Mouse (Mus musculus): ENCODE results near the gene Cog3. TPM values are rescaled to one million over a fixed set of nuclear protein-coding genes. Genes with fewer than 3 reads are reported as not detected.

The Cog3 gene
- polyA plus RNA-seq, 1 experiment from 2014 or later: 22.5 TPM

GRCm38 (mm10) chr14:75712687-75713086 lies 41.6 kb downstream of the Cog3 start:
- Histone ChIP-seq H3K27ac (no peak overlapping the region), H3K9me3 (replicated peaks) (no peaks in the 10 kb centered on the region), H3K4me3 (no peak overlapping the region), H3K36me3 (peaks cover 90% of the 10 kb centered on the region), H3K4me1 (no peaks in the 10 kb centered on the region), H3K27me3 (ENCODE audit: low read depth, poor library complexity, severe bottlenecking) (no peaks in the 10 kb centered on the region)
- 92% methylated on average over 5 of the region's 5 CpGs for WGBS
- DNase-seq (ENCODE audit: low spot score): no peak

DNA sequence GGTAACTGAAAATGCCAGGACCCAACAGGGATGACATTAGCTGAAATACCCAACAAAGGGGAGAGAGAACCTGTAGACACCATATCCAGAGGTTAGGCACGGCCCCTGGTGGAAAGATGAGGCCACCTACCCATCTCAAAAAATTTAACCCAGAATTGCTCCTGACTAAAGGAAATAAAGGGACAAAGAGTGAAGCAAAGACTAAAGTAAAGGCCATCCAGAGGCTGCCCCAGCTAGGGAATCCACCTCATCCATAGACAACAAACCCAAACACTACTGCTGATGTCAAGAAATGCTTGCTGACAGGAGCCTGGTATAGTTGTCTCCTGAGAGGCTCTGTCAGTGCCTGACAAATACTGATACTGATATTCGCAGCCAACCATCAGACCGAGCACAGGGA lies 42.6 kb downstream of the Cog3 start:
- H3K27ac ChIP-seq: no peak overlapping the region
- no peak overlapping the region for H3K4me3 ChIP-seq
- no peaks in the 10 kb centered on the region for H3K9me3 ChIP-seq (replicated peaks)
- peaks cover 88% of the 10 kb centered on the region for H3K36me3 ChIP-seq
- no peaks in the 10 kb centered on the region for H3K27me3 ChIP-seq (ENCODE audit: low read depth, poor library complexity, severe bottlenecking)
- WGBS: 98% methylated on average over 3 of the region's 3 CpGs
- no peak for DNase-seq (ENCODE audit: low spot score)
- no peaks in the 10 kb centered on the region for H3K4me1 ChIP-seq

DNA sequence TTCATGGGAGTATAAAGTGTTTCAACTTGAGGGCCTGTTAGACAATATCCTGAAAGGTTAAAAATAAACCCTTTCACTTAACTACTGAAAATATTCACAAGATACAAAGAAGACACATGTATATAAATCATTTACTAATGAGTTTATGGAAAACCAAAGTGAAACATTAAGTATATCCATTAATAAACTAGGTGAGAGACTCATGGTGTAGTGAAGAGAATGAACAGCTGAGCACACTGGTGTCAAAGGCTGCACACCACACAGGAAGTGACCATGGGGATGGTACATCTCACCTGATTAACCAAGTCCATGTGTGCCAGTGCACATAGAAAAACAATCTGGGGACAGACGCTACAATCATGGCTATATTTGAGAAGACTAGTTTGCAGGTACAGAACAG lies 45.3 kb downstream of the Cog3 start:
- 84% methylated on average over 1 of the region's 1 CpGs for WGBS
- H3K9me3 ChIP-seq (replicated peaks): no peaks in the 10 kb centered on the region
- H3K27me3 ChIP-seq (ENCODE audit: low read depth, poor library complexity, severe bottlenecking): no peaks in the 10 kb centered on the region
- peaks cover 90% of the 10 kb centered on the region for H3K36me3 ChIP-seq
- no peak overlapping the region for H3K4me3 ChIP-seq
- DNase-seq (ENCODE audit: low spot score): no peak
- H3K4me1 ChIP-seq: no peaks in the 10 kb centered on the region
- H3K27ac ChIP-seq: no peak overlapping the region

DNA sequence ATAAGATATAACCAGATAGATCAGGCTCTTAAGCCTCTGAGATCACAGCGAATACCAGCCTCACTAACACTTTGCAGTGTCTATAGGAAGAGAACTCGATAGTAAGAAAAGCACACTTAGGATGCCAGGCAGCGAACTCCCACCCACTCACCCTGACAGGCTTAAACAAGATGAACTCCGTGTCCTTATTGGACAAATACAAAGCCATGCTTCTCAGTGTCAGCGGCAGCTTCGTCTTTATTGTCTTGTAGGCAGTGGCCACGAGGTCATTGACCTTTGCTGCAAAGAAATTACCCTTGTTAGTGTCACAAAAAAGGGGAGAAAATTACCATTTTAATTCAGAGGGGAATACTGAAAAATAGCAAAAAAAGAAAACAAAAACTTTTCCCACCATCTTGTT lies 46.5 kb downstream of the Cog3 start:
- no peaks in the 10 kb centered on the region for H3K4me1 ChIP-seq
- 80% methylated on average over 7 of the region's 7 CpGs for WGBS
- H3K36me3 ChIP-seq: peaks cover 92% of the 10 kb centered on the region

GRCm38 (mm10) chr14:75706647-75707046 lies 47.7 kb downstream of the Cog3 start:
- H3K9me3 ChIP-seq (replicated peaks): no peaks in the 10 kb centered on the region
- H3K27me3 ChIP-seq (ENCODE audit: low read depth, poor library complexity, severe bottlenecking): no peaks in the 10 kb centered on the region
- DNase-seq (ENCODE audit: low spot score): no peak
- no peak overlapping the region for H3K4me3 ChIP-seq
- WGBS: 97% methylated on average over 4 of the region's 4 CpGs
- H3K27ac ChIP-seq: no peak overlapping the region
- peaks cover 89% of the 10 kb centered on the region for H3K36me3 ChIP-seq
- no peaks in the 10 kb centered on the region for H3K4me1 ChIP-seq

More for the DNA sequence above, 46.5 kb downstream of the Cog3 start:
- H3K27me3 ChIP-seq (ENCODE audit: low read depth, poor library complexity, severe bottlenecking): no peaks in the 10 kb centered on the region
- H3K9me3 ChIP-seq (replicated peaks): no peaks in the 10 kb centered on the region
- DNase-seq (ENCODE audit: low spot score): no peak
- no peak overlapping the region for H3K4me3 ChIP-seq
- H3K27ac ChIP-seq: no peak overlapping the region

GRCm38 (mm10) chr14:75697928-75698327 lies 56.4 kb downstream of the Cog3 start:
- WGBS: 72% methylated on average over 1 of the region's 1 CpGs
- Histone ChIP-seq H3K27me3 (ENCODE audit: low read depth, poor library complexity, severe bottlenecking) (no peaks in the 10 kb centered on the region), H3K4me1 (no peaks in the 10 kb centered on the region), H3K4me3 (no peak overlapping the region), H3K9me3 (replicated peaks) (no peaks in the 10 kb centered on the region), H3K27ac (no peak overlapping the region), H3K36me3 (peaks cover 16% of the 10 kb centered on the region)
- no peak for DNase-seq (ENCODE audit: low spot score)

DNA sequence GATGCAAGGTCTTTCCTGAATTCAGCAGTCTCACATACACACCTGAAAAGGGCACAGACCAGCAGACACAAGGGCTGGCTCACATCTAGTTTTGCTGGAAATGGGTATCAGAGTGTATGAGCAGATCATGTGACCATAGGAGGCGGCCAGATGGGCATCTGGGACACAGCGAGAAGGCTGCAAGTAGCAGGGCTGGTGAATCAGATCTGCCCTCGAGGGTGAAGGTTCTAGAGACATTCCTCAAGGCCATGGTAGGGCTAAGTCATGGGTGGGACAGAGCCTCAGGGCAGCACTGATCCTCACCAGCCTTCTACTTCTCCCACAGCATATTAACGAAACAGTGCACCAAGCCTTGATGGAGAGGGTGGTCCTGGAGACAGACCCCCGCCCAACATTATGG lies 58.2 kb downstream of the Cog3 start:
- Histone ChIP-seq H3K4me3 (no peak overlapping the region), H3K27ac (no peak overlapping the region), H3K9me3 (replicated peaks) (no peaks in the 10 kb centered on the region), H3K27me3 (ENCODE audit: low read depth, poor library complexity, severe bottlenecking) (no peaks in the 10 kb centered on the region), H3K36me3 (peaks cover 2% of the 10 kb centered on the region), H3K4me1 (no peaks in the 10 kb centered on the region)
- no peak for DNase-seq (ENCODE audit: low spot score)
- 82% methylated on average over 5 of the region's 5 CpGs for WGBS

GRCm38 (mm10) chr14:75690428-75690827 lies 63.9 kb downstream of the Cog3 start:
- Histone ChIP-seq H3K27ac (no peak overlapping the region), H3K36me3 (no peaks in the 10 kb centered on the region), H3K27me3 (ENCODE audit: low read depth, poor library complexity, severe bottlenecking) (no peaks in the 10 kb centered on the region), H3K4me3 (no peak overlapping the region), H3K4me1 (no peaks in the 10 kb centered on the region), H3K9me3 (replicated peaks) (no peaks in the 10 kb centered on the region)
- no peak for DNase-seq (ENCODE audit: low spot score)
- 98% methylated on average over 2 of the region's 2 CpGs for WGBS

DNA sequence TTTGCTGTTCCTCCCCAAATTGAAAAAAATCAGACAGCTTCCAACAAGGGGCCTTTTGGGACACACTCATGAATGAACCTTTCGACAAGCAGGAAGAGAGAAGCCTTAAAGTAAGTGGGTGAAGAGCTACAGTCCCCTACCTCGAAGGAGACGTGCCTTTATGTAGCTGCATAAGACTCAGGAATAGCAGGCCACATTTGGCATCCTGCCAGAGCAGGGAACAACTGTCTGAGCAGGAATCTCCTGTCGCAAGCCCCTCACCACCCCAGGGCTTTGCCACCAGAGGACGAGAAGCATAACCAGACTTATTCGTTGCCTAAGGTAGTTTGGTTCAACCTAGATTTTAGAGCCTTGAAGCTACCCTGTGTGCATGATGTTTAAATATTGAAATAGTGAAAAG lies 78.0 kb downstream of the Cog3 start:
- Histone ChIP-seq H3K27me3 (ENCODE audit: low read depth, poor library complexity, severe bottlenecking) (no peaks in the 10 kb centered on the region), H3K27ac (no peak overlapping the region), H3K4me1 (no peaks in the 10 kb centered on the region), H3K36me3 (no peaks in the 10 kb centered on the region), H3K9me3 (replicated peaks) (no peaks in the 10 kb centered on the region), H3K4me3 (no peak overlapping the region)
- DNase-seq (ENCODE audit: low spot score): no peak
- 72% methylated on average over 6 of the region's 6 CpGs for WGBS

GRCm38 (mm10) chr14:75669085-75669645 lies 85.2 kb downstream of the Cog3 start:
- no peaks in the 10 kb centered on the region for H3K36me3 ChIP-seq
- no peaks in the 10 kb centered on the region for H3K27me3 ChIP-seq (ENCODE audit: low read depth, poor library complexity, severe bottlenecking)
- no peak overlapping the region for H3K27ac ChIP-seq
- no peaks in the 10 kb centered on the region for H3K9me3 ChIP-seq (replicated peaks)
- no peak overlapping the region for H3K4me3 ChIP-seq
- DNase-seq (ENCODE audit: low spot score): no peak
- H3K4me1 ChIP-seq: no peaks in the 10 kb centered on the region
- 89% methylated on average over 1 of the region's 1 CpGs for WGBS

DNA sequence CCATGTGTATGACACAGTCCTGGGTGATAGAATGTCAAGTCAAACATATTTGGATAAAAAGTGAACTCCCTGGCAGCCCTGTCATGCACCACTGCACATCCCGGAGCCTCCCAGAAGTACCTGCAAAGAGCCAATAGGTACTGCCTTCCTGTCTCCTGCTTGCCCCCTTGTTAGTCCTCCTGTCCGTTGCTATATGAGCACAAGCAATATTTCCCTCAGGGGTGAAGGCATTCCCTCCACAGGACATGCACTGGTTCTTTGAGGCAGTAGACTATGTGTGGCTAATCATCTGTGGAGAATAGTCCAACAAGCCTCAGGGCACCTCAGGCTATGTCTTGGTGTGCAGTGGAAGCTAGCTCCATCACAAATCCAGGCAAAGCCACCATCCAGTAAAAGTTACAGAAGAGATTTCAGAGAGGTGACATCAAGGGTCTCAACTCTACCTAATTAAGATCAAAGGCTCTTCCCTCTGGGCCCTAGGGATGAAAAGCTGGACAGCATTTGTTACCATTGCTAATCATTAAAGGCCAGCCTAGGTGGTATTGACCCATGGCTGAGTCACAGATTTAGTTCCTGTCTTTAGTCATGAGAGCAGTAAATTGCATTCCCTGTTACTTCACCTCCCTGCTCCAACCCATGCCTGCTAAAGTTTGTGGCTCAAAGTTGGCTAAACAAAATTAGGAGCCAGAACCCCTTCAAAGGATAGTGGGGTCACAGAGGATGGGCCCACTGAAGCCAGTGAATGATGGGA lies 88.7 kb downstream of the Cog3 start:
- no peaks in the 10 kb centered on the region for H3K36me3 ChIP-seq
- H3K4me3 ChIP-seq: no peak overlapping the region
- H3K27me3 ChIP-seq (ENCODE audit: low read depth, poor library complexity, severe bottlenecking): no peaks in the 10 kb centered on the region
- 80% methylated on average over 2 of the region's 2 CpGs for WGBS
- H3K4me1 ChIP-seq: no peaks in the 10 kb centered on the region
- H3K27ac ChIP-seq: no peak overlapping the region
- no peak for DNase-seq (ENCODE audit: low spot score)
- no peaks in the 10 kb centered on the region for H3K9me3 ChIP-seq (replicated peaks)

DNA sequence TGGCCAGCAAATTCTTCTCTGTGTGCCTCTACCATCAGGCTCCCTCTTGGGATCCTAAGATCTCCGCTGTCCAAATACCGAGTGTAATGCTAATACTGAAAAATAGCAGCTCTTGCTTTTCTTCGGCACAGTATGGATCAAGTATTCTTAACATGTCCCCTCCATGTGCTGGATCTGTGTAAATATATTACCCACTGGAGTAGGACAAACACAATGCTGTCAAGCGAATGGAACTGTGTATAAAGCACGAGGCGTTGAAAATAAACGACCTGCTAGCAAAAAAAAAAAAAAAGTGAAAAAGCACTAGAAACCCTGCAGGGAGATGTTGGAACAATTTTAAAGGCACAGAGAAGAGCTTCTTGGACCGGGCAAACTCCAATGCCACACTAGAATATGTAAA lies 92.8 kb downstream of the Cog3 start:
- H3K9me3 ChIP-seq (replicated peaks): no peaks in the 10 kb centered on the region
- 85% methylated on average over 8 of the region's 8 CpGs for WGBS
- no peaks in the 10 kb centered on the region for H3K36me3 ChIP-seq
- DNase-seq (ENCODE audit: low spot score): no peak
- H3K27ac ChIP-seq: no peak overlapping the region
- no peaks in the 10 kb centered on the region for H3K4me1 ChIP-seq
- H3K4me3 ChIP-seq: no peak overlapping the region
- H3K27me3 ChIP-seq (ENCODE audit: low read depth, poor library complexity, severe bottlenecking): no peaks in the 10 kb centered on the region

DNA sequence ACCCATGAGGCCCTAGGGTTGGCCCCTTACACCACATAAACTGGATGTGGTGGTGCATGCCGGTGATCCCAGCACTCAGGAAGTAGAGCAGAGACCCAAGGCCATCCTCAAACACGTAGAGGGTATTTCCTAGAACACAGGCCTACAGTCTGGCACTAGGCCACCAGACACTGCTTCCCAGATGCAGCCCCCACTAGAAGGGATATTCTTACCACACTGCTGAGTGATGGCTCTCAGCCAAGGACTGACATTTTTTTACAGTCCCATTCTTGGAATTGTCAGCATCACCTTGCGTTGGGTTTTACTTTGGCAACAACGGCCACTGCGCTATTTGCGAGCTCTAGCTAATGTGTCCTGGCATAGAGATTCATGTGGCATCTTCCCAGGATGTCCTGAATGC lies 93.4 kb downstream of the Cog3 start:
- H3K36me3 ChIP-seq: no peaks in the 10 kb centered on the region
- no peaks in the 10 kb centered on the region for H3K27me3 ChIP-seq (ENCODE audit: low read depth, poor library complexity, severe bottlenecking)
- H3K4me3 ChIP-seq: no peak overlapping the region
- 96% methylated on average over 6 of the region's 6 CpGs for WGBS
- no peaks in the 10 kb centered on the region for H3K4me1 ChIP-seq
- no peaks in the 10 kb centered on the region for H3K9me3 ChIP-seq (replicated peaks)
- H3K27ac ChIP-seq: no peak overlapping the region
- no peak for DNase-seq (ENCODE audit: low spot score)
